Mouse (Mus musculus) adrenal gland, adult 8-10 months (tissue): ENCODE data around the gene Mtfp1. TPM values are rescaled to one million over a fixed set of nuclear protein-coding genes. Genes with fewer than 3 reads are reported as not detected.

ENCODE experiments used
- DNase-seq: peaks from one replicate; pipeline ENCODE4 v3.0.0; 2022
- microRNA-seq, 2 experiments: library from miRNA; unstranded; fragments of <30 nt; microRNA quantifications; one replicate each; pipeline ENCODE4 v1.2.0; 2022
- total RNA-seq, 4 experiments: library from RNA; stranded (reverse); gene quantifications; 2 replicates each; pipeline ENCODE4 v1.2.4; 2022

Gene Mtfp1
- total RNA-seq, 4 experiments from 2014 or later = 17.5 to 21.4 (median 18.9) TPM

- DNase-seq = no peak
Observed at GRCm38 (mm10) chr11:4080219-4080618, 15.0 kb downstream of the Mtfp1 start.

GRCm38 (mm10) chr11:4078267-4078933, 16.8 kb downstream of the Mtfp1 start:
- no peak for DNase-seq

GRCm38 (mm10) chr11:4076633-4077032, 18.6 kb downstream of the Mtfp1 start:
- no peak for DNase-seq

DNA sequence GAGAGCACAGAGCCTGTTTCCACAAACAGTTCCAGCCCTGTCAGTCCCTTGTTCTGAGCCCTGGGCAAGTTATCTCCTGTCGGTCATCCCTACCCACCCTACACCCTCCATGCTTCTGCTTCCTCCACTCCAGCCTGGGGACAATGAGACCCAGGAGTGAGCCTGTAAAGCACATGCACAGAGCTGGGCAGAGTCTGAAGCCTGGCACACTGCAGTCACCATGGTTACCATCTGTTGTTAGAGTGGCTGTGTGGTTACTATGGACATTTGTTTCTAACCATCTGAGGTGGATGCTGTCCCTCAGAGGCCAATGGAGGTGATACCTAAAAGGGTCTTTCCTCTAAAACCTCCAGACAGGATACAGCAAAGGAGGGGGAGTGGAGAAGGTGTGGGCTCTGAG, 25.6 kb downstream of the Mtfp1 start:
- DNase-seq = no peak

DNA sequence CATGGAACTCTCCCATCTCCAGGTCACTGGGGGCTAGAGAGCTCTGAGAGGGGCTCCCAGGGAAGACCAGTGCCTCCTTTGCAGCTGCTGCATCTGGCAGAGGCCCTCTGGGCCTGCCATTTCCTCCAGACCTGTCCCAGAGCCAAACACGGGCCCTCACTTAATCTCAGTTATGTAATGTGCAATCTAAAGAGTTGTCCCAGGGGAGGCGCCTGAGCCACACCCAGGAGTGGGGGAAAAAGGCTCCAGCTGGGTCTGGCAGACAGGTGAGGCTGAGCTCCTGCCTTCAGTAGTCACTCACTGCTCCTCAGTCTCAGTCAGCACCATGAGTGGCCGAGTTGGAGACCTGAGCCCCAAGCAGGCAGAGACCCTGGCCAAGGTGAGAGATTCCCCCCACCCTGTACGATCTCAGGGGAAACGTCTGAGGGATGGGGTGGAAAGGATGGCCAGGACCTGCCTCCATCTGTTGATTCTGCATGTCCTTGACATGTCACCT, 30.6 kb downstream of the Mtfp1 start, which contains the start of gene Sec14l3:
Gene Sec14l3, plus strand, starts transcription at position 215 of the 496 bp plus-strand sequence.
- DNase-seq = no peak

DNA sequence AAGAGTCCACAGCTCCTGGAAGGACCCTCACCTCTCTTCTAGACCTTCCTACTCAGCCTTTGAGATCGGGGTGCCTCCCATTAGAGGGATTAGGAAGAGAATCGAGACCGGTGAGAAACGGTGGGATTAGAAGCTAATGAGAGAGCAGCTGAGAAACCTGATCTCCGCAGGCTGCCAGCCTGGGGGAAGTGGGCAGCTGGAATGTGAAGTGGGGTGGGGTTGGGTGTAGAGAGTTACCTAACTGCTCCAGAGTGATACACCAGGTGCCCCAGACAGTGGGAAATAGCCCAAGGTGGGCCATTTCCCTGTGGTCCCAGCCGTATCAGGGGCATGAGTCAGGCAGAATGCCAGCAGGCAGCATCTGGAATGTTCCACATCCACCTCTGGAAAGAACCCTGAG, 32.3 kb downstream of the Mtfp1 start:
- DNase-seq = no peak

GRCm38 (mm10) chr11:4062523-4062922, 32.7 kb downstream of the Mtfp1 start:
- no peak for DNase-seq

GRCm38 (mm10) chr11:4060866-4061575, 34.2 kb downstream of the Mtfp1 start:
- DNase-seq = no peak

- peak; percentile 56 for DNase-seq
Observed at GRCm38 (mm10) chr11:4053586-4053985, 41.7 kb downstream of the Mtfp1 start.

DNA sequence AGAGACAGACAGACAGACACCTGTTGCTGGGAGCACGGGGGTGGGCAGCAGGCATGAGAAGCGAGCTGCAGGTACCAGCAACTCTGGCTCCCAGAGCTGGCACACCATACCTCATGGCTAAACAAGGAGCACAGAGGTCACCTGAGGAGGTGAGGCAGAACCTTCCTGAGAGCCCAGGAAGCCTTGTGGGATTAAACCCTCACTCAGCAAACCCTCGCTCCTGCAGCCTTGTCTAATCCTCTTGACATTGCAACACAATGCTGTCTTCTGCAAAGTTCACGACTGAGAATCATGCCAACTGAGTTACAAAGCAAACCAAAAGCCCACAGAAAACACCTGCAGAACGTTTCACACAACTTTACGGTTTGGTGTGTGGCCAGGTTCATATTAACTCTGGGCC, 46.8 kb downstream of the Mtfp1 start:
- DNase-seq = no peak

DNA sequence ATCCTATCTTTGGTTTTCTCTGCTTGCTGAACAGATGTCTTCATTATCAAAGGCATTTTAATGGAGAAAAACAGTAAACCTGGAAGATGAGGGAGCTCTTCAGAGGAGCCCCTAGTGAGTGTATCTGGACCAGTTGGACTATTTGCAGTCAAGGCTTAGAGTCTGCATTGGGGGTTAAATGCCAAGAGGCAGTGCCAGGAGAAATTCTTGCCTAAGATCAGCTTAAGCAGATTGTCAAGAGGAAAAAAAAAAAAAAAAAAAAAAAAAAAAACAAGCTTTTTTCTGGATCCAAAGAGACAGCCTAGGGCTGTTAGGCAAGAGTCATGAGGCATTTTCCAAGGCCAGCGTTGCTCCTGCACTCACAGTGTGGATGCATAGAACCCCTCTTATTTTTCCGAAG, 47.5 kb downstream of the Mtfp1 start:
- DNase-seq = no peak

DNA sequence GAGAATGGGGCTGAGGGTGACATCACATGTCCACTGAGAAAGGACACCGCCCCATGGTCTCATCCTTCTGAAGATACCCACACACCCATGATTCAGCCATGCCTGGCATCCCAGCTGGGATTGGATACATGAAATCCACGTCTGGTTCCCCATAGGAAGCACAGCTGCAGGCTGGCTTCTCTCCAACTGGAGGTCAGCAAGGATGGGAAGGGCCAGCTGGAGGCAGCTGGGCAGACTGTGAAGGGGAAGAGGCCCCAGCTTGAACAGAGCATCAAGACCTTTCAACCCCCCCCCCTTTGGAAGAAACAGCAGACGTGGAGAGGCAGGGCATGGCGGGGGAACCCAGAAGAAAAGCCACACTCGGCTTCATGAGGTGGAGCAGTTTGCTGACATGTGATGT, 48.7 kb downstream of the Mtfp1 start:
- DNase-seq = no peak

GRCm38 (mm10) chr11:4043081-4043480, 52.2 kb downstream of the Mtfp1 start:
- DNase-seq = no peak

Small RNA genes within 50 kb of the gene (microRNA-seq; reads per million reads assigned to microRNA genes)
- 1.1 to 1.3 reads per million in 2 experiments for gene Mir3060

Other genes starting within 250 kb of the Mtfp1 start
- 1 to 10 TPM; 2.1 to 7.4 (median 3.7) TPM for gene Osbp2, start 231.5 kb downstream of the Mtfp1 start, total RNA-seq
- under 1 TPM; 0.56 to 0.81 (median 0.70) TPM for gene 4921536K21Rik, start 200.3 kb downstream of the Mtfp1 start, total RNA-seq
- 1 to 10 TPM; 4.7 to 9.3 (median 6.6) TPM for gene Dusp18, start 200.2 kb downstream of the Mtfp1 start, total RNA-seq
- 10 to 100 TPM in 2 of 4 experiments, 1 to 10 TPM in 2; 5.9 to 15.5 (median 10.2) TPM for gene Slc35e4, start 180.8 kb downstream of the Mtfp1 start, total RNA-seq
- 100 to 1,000 TPM; 129 to 145 (median 137) TPM for gene Tcn2, start 163.3 kb downstream of the Mtfp1 start, total RNA-seq
- 10 to 100 TPM; 53.4 to 60.5 (median 55.8) TPM for gene Pes1, start 131.5 kb downstream of the Mtfp1 start, total RNA-seq
- not detected for gene 4930556J24Rik, start 118.7 kb downstream of the Mtfp1 start, total RNA-seq
- under 1 TPM in 3 of 4 experiments, not detected in 1; 0.15 to 0.19 (median 0.18) TPM for gene Gal3st1, start 111.8 kb downstream of the Mtfp1 start, total RNA-seq
- 1 to 10 TPM in 2 of 4 experiments, under 1 TPM in 1, not detected in 1; 0.59 to 5.1 (median 3.8) TPM for gene Sec14l4, start 64.0 kb downstream of the Mtfp1 start, total RNA-seq
- under 1 TPM in 1 of 4 experiments, not detected in 3; 0.34 TPM for gene Sec14l3, start 30.6 kb downstream of the Mtfp1 start, total RNA-seq
- gene Sec14l2, start 28.0 kb upstream of the Mtfp1 start, total RNA-seq = 1 to 10 TPM; 2.0 to 3.3 (median 2.4) TPM
- gene Rnf215, start 39.8 kb upstream of the Mtfp1 start, total RNA-seq = 10 to 100 TPM; 28.2 to 38.2 (median 33.1) TPM
- gene Ccdc157, start 64.8 kb upstream of the Mtfp1 start, total RNA-seq = 10 to 100 TPM; 11.8 to 22.5 (median 15.3) TPM
- 10 to 100 TPM; 40.4 to 61.5 (median 48.4) TPM for gene Sf3a1, start 64.9 kb upstream of the Mtfp1 start, total RNA-seq
- gene Tbc1d10a, start 91.3 kb upstream of the Mtfp1 start, total RNA-seq = 10 to 100 TPM; 18.6 to 24.7 (median 21.9) TPM
- gene Castor1, start 122.8 kb upstream of the Mtfp1 start, total RNA-seq = 1 to 10 TPM; 3.1 to 6.1 (median 4.2) TPM
- under 1 TPM in 2 of 4 experiments, not detected in 2; 0.24 to 0.25 TPM for gene Osm, start 141.0 kb upstream of the Mtfp1 start, total RNA-seq
- gene Lif, start 162.1 kb upstream of the Mtfp1 start, total RNA-seq = 1 to 10 TPM in 1 of 4 experiments, under 1 TPM in 2, not detected in 1; 0.15 to 1.0 (median 0.34) TPM